Mouse (Mus musculus): ENCODE measurements around the gene Axin2.

DNA sequence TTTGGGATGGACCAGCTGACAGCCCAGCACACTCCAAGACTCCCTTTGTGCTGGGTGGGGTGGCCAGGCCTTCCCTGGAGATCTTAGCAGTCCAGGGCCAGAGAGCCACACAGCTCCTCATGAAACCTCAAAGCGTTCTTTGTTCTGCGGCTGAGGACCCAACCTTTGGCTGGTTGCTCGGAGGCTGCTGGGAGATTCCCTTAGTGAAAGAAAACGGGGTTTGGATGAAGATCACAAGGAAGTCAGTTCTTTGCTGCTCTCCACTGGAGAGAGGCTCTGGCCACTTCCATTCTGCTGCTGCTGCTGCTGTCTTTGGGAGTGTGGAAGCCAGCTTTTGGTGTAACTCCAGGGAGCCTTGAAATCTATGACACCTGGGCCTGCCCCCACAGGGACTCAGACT lies 53.3 kb downstream of the Axin2 start:
- TF ChIP-seq CTCF (IDR thresholded peaks at IDR 0.05; ENCODE audit: borderline replicate concordance, insufficient read depth, low read depth, low read length) (no peak), POLR2A (IDR thresholded peaks at IDR 0.05; ENCODE audit: borderline replicate concordance, insufficient read depth, low read length) (no peak)

All from cerebellum, adult 2 months (tissue).